26 mouse cellular contexts compared by ENCODE assay signal in the genomic region with DNA sequence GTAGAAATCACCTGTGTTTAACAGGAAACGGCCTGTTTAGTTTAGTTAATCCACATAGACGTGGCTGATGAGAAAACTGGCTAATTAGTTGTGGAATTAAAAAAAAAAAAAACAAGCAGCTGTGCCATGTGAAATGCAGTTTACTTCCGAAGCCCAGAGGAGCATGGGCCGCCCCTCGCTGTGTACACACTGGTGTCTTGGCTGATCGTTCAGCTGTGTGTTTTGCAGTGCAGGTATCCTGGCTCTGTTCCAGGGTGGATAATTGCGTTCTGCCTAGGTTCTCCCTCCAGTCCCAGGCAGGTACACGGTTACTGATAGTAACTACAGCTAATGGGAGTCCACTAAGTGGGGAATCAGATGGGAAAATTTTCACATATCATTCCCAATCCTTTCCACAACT.
DNase-seq lines count a peak whose midpoint lies in the region; ATAC-seq and TF ChIP-seq lines count a peak whose summit lies in the region.
"Had no signal": no experiment of that assay in that cellular context is flagged by ENCODE, and none has a peak within 500 bp of the region (broad histone marks: within the 10 kb centered on the region; RNA-seq: fewer than 3 reads in every experiment).

No protein-coding gene starts in this region.

- WGBS in heart, embryonic 10.5 days = 78% methylated on average over 8 of the region's 8 CpGs
- WGBS in intestine, embryonic 16.5 days = 40% methylated on average over 8 of the region's 8 CpGs
- 32% methylated on average over 8 of the region's 8 CpGs for WGBS in intestine, postnatal 0 days
- WGBS in neural tube, embryonic 14.5 days = 46% methylated on average over 8 of the region's 8 CpGs

- no peaks in the 10 kb centered on the region for H3K36me3 ChIP-seq in heart, embryonic 10.5 days
- no peaks in the 10 kb centered on the region for H3K36me3 ChIP-seq in intestine, embryonic 16.5 days (ENCODE audit: control insufficient read depth, insufficient read depth, low read length)
- H3K36me3 ChIP-seq in intestine, postnatal 0 days (ENCODE audit: control insufficient read depth, insufficient read depth) = no peaks in the 10 kb centered on the region
- H3K36me3 ChIP-seq in neural tube, embryonic 14.5 days (ENCODE audit: control insufficient read depth, insufficient read depth, low read length) = no peaks in the 10 kb centered on the region
- H3K36me3 ChIP-seq: embryonic facial prominence, embryonic 13.5 days; heart, embryonic 15.5 days; liver, embryonic 12.5 days; neural tube, embryonic 13.5 days; stomach, embryonic 15.5 days had no signal

- H3K4me2 ChIP-seq in intestine, embryonic 16.5 days (ENCODE audit: low read depth, low read length) = no peak overlapping the region
- H3K4me2 ChIP-seq in intestine, postnatal 0 days (replicated peaks; ENCODE audit: low read depth) = no peak overlapping the region
- no peak overlapping the region for H3K4me2 ChIP-seq in neural tube, embryonic 14.5 days (ENCODE audit: low read depth, low read length)
- H3K4me2 ChIP-seq: embryonic facial prominence, embryonic 13.5 days; heart, embryonic 15.5 days; liver, embryonic 12.5 days; neural tube, embryonic 13.5 days; stomach, embryonic 15.5 days had no signal

- H3K9me3 ChIP-seq in heart, embryonic 10.5 days = no peaks in the 10 kb centered on the region
- H3K9me3 ChIP-seq in intestine, embryonic 16.5 days (ENCODE audit: control insufficient read depth, low read length) = no peaks in the 10 kb centered on the region
- H3K9me3 ChIP-seq in intestine, postnatal 0 days (ENCODE audit: control insufficient read depth) = no peaks in the 10 kb centered on the region
- no peaks in the 10 kb centered on the region for H3K9me3 ChIP-seq in neural tube, embryonic 14.5 days (ENCODE audit: control insufficient read depth, low read length)
- H3K9me3 ChIP-seq: embryonic facial prominence, embryonic 13.5 days; heart, embryonic 15.5 days; liver, embryonic 12.5 days; neural tube, embryonic 13.5 days; stomach, embryonic 15.5 days had no signal

- peak; percentile 33; the same call in 1 of the 2 replicates for ATAC-seq in intestine, embryonic 16.5 days
- ATAC-seq in intestine, postnatal 0 days = no peak
- ATAC-seq in neural tube, embryonic 14.5 days (ENCODE audit: low read depth) = peak; percentile 58; the same call in 1 of the 2 replicates
- ATAC-seq: liver, embryonic 12.5 days; liver, postnatal 0 days; midbrain, embryonic 16.5 days had no signal

- no peaks in the 10 kb centered on the region for H3K4me1 ChIP-seq in heart, embryonic 10.5 days
- no peaks in the 10 kb centered on the region for H3K4me1 ChIP-seq in intestine, embryonic 16.5 days (ENCODE audit: control insufficient read depth, insufficient read depth, low read length)
- H3K4me1 ChIP-seq in intestine, postnatal 0 days (replicated peaks; ENCODE audit: control insufficient read depth, insufficient read depth, low read length) = no peaks in the 10 kb centered on the region
- no peaks in the 10 kb centered on the region for H3K4me1 ChIP-seq in neural tube, embryonic 14.5 days (ENCODE audit: control insufficient read depth, insufficient read depth, low read length)
- H3K4me1 ChIP-seq: embryonic facial prominence, embryonic 13.5 days; heart, embryonic 15.5 days; liver, embryonic 12.5 days; stomach, embryonic 15.5 days had no signal

- no peak overlapping the region for H3K27ac ChIP-seq in heart, embryonic 10.5 days
- no peak overlapping the region for H3K27ac ChIP-seq in intestine, embryonic 16.5 days (ENCODE audit: low read length)
- no peak overlapping the region for H3K27ac ChIP-seq in intestine, postnatal 0 days (ENCODE audit: low read depth, low read length)
- H3K27ac ChIP-seq in neural tube, embryonic 14.5 days (ENCODE audit: low read depth, low read length) = no peak overlapping the region
- H3K27ac ChIP-seq: embryonic facial prominence, embryonic 13.5 days; heart, embryonic 15.5 days; liver, embryonic 12.5 days; macrophage; neural tube, embryonic 13.5 days; stomach, embryonic 15.5 days had no signal

- DNase-seq in heart, adult 11 months = peak; percentile 64
- DNase-seq in heart, embryonic 10.5 days (ENCODE audit: low spot score) = no peak
- no peak for DNase-seq in neural tube, embryonic 10.5 days (ENCODE audit: extremely low spot score, low spot score)
- DNase-seq: adrenal gland, postnatal 25 days; B cell, adult 2 months; cerebellum, adult 2 months; embryo, embryonic 11 days; gastrocnemius, postnatal 10 days; kidney, adult 18-20 months; left cerebral cortex, postnatal 4 days; liver, postnatal 0 days; lung, postnatal 10 days; retina, postnatal 1 day; right cerebral cortex, postnatal 14 days had no signal

- no peak overlapping the region for H3K4me3 ChIP-seq in heart, embryonic 10.5 days
- H3K4me3 ChIP-seq in intestine, embryonic 16.5 days (ENCODE audit: low read length) = no peak overlapping the region
- H3K4me3 ChIP-seq in intestine, postnatal 0 days (ENCODE audit: low read depth, low read length) = no peak overlapping the region
- no peak overlapping the region for H3K4me3 ChIP-seq in neural tube, embryonic 14.5 days (ENCODE audit: low read depth, low read length)
- H3K4me3 ChIP-seq: embryonic facial prominence, embryonic 13.5 days; erythroblast, embryonic 14.5 days; heart, embryonic 15.5 days; liver, embryonic 12.5 days; myocyte; neural tube, embryonic 13.5 days; stomach, embryonic 15.5 days had no signal

- H3K27me3 ChIP-seq in heart, embryonic 10.5 days (ENCODE audit: insufficient read depth, poor library complexity, severe bottlenecking) = no peaks in the 10 kb centered on the region
- H3K27me3 ChIP-seq in intestine, embryonic 16.5 days (replicated peaks; ENCODE audit: control insufficient read depth, insufficient read depth, low read length) = no peaks in the 10 kb centered on the region
- H3K27me3 ChIP-seq in intestine, postnatal 0 days (replicated peaks; ENCODE audit: control insufficient read depth, insufficient read depth, low read length) = no peaks in the 10 kb centered on the region
- no peaks in the 10 kb centered on the region for H3K27me3 ChIP-seq in neural tube, embryonic 14.5 days (ENCODE audit: control insufficient read depth, insufficient read depth, low read length)
- H3K27me3 ChIP-seq: embryonic facial prominence, embryonic 13.5 days; heart, embryonic 15.5 days; liver, embryonic 12.5 days; neural tube, embryonic 13.5 days; stomach, embryonic 15.5 days had no signal

- no peak for TF ChIP-seq CTCF in intestine, postnatal 0 days (IDR thresholded peaks at IDR 0.05; ENCODE audit: low read depth)

- H3K9ac ChIP-seq in intestine, embryonic 16.5 days (ENCODE audit: low read depth, low read length) = no peak overlapping the region
- H3K9ac ChIP-seq in intestine, postnatal 0 days (ENCODE audit: low read depth, low read length) = no peak overlapping the region
- no peak overlapping the region for H3K9ac ChIP-seq in neural tube, embryonic 14.5 days (replicated peaks; ENCODE audit: low read depth, low read length)
- H3K9ac ChIP-seq: embryonic facial prominence, embryonic 13.5 days; heart, embryonic 15.5 days; liver, embryonic 12.5 days; liver, postnatal 0 days; neural tube, embryonic 13.5 days; stomach, embryonic 15.5 days had no signal
